Mouse (Mus musculus) hindbrain, embryonic 12.5 days (tissue): ENCODE measurements at regions not wholly inside any gene's neighbourhood (a gene's known extent, or its start where the extent isn't known, plus 50 kb on each side); places are given as distances from the start of the nearest gene placed in this dataset.

Experiments
- ATAC-seq: fragments of 200-750 bp; cut with Nextera tagmentation; 2 replicates; pipeline ENCODE4 v1.8.0; 2017; ENCODE audit warnings: moderate TSS enrichment; ENCODE audit not compliant: low FRiP score
- H3K27ac ChIP-seq: fragments of 300-500 bp; sonication (generic); 2 replicates; pipeline ENCODE4 v1.5.1; 2016; ENCODE audit warnings: mild to moderate bottlenecking
- H3K27me3 ChIP-seq: fragments of 300-500 bp; sonication (generic); 2 replicates; pipeline ENCODE4 v1.6.1; 2016; ENCODE audit warnings: mild to moderate bottlenecking
- H3K36me3 ChIP-seq: fragments of 300-500 bp; sonication (generic); 2 replicates; pipeline ENCODE4 v1.6.1; 2016; ENCODE audit warnings: mild to moderate bottlenecking
- H3K4me1 ChIP-seq: fragments of 300-500 bp; sonication (generic); 2 replicates; pipeline ENCODE4 v1.6.1; 2016
- H3K4me2 ChIP-seq: fragments of 300-500 bp; sonication (generic); replicated peaks from 2 replicates; pipeline ENCODE4 v1.6.1; 2016; ENCODE audit warnings: mild to moderate bottlenecking
- H3K4me3 ChIP-seq: fragments of 300-500 bp; sonication (generic); 2 replicates; pipeline ENCODE4 v1.5.1; 2016; ENCODE audit warnings: mild to moderate bottlenecking
- H3K9ac ChIP-seq: fragments of 300-500 bp; sonication (generic); 2 replicates; pipeline ENCODE4 v1.6.1; 2016; ENCODE audit warnings: mild to moderate bottlenecking, moderate library complexity
- H3K9me3 ChIP-seq: fragments of 300-500 bp; sonication (generic); replicated peaks from 2 replicates; pipeline ENCODE4 v1.6.1; 2016; ENCODE audit warnings: mild to moderate bottlenecking
- WGBS: fragments of 180-500 bp; shearing (Covaris S2); methylation state at CpG from one replicate; pipeline ENCODE4 v1.1.7; 2016; 5-methylcytosine and 5-hydroxymethylcytosine counted together

GRCm38 (mm10) chr10:120599551-120599950 is 123.3 kb upstream of the Hmga2 start:
- H3K27me3 ChIP-seq: no peaks in the 10 kb centered on the region
- H3K4me1 ChIP-seq: peaks cover 4% of the 10 kb centered on the region; the same call in 1 of the 2 replicates
- no peak overlapping the region for H3K4me2 ChIP-seq
- 91% methylated on average over 6 of the region's 6 CpGs for WGBS
- no peak for ATAC-seq
- no peak overlapping the region for H3K9ac ChIP-seq
- H3K9me3 ChIP-seq: no peaks in the 10 kb centered on the region
- H3K36me3 ChIP-seq: no peaks in the 10 kb centered on the region
- H3K4me3 ChIP-seq: no peak overlapping the region
- H3K27ac ChIP-seq: no peak overlapping the region

- no peak overlapping the region for H3K4me2 ChIP-seq
- 0 out of 2 replicates have a peak, but pooled peaks cover 4% of the 10 kb centered on the region for H3K9me3 ChIP-seq
- H3K4me3 ChIP-seq: no peak overlapping the region
- no peak overlapping the region for H3K9ac ChIP-seq
- WGBS: 66% methylated on average over 9 of the region's 9 CpGs
- peaks cover 2% of the 10 kb centered on the region; the same call in 1 of the 2 replicates for H3K4me1 ChIP-seq
- H3K36me3 ChIP-seq: no peaks in the 10 kb centered on the region
- no peaks in the 10 kb centered on the region for H3K27me3 ChIP-seq
- ATAC-seq: no peak
- H3K27ac ChIP-seq: no peak overlapping the region
These were observed 121.1 kb upstream of the Hmga2 start for GRCm38 (mm10) chr10:120597320-120597887.

GRCm38 (mm10) chr10:120595145-120595544 is 118.9 kb upstream of the Hmga2 start:
- H3K4me3 ChIP-seq: no peak overlapping the region
- no peak overlapping the region for H3K27ac ChIP-seq
- no peak overlapping the region for H3K9ac ChIP-seq
- no peak for ATAC-seq
- WGBS: 93% methylated on average over 3 of the region's 3 CpGs
- H3K36me3 ChIP-seq: no peaks in the 10 kb centered on the region
- no peaks in the 10 kb centered on the region for H3K27me3 ChIP-seq
- H3K9me3 ChIP-seq: 0 out of 2 replicates have a peak, but pooled peaks cover 4% of the 10 kb centered on the region
- peaks cover 2% of the 10 kb centered on the region; the same call in 1 of the 2 replicates for H3K4me1 ChIP-seq
- no peak overlapping the region for H3K4me2 ChIP-seq

GRCm38 (mm10) chr10:120593876-120594275 is 117.6 kb upstream of the Hmga2 start:
- H3K4me1 ChIP-seq: peaks cover 2% of the 10 kb centered on the region; the same call in 1 of the 2 replicates
- no peaks in the 10 kb centered on the region for H3K36me3 ChIP-seq
- H3K27ac ChIP-seq: no peak overlapping the region
- no peak overlapping the region for H3K4me2 ChIP-seq
- H3K9me3 ChIP-seq: 0 out of 2 replicates have a peak, but pooled peaks cover 4% of the 10 kb centered on the region
- no peak overlapping the region for H3K9ac ChIP-seq
- no peaks in the 10 kb centered on the region for H3K27me3 ChIP-seq
- no peak for ATAC-seq
- H3K4me3 ChIP-seq: no peak overlapping the region

- Histone ChIP-seq H3K4me1 (no peaks in the 10 kb centered on the region), H3K27ac (no peak overlapping the region), H3K4me2 (no peak overlapping the region), H3K9me3 (0 out of 2 replicates have a peak, but pooled peaks cover 4% of the 10 kb centered on the region), H3K27me3 (no peaks in the 10 kb centered on the region), H3K36me3 (no peaks in the 10 kb centered on the region), H3K4me3 (no peak overlapping the region), H3K9ac (no peak overlapping the region)
- 64% methylated on average over 2 of the region's 2 CpGs for WGBS
- ATAC-seq: no peak
These were observed 113.4 kb upstream of the Hmga2 start for GRCm38 (mm10) chr10:120589659-120590058.

- ATAC-seq: no peak
- Histone ChIP-seq H3K4me3 (no peak overlapping the region), H3K9ac (no peak overlapping the region), H3K27me3 (no peaks in the 10 kb centered on the region), H3K9me3 (no peaks in the 10 kb centered on the region), H3K36me3 (no peaks in the 10 kb centered on the region), H3K4me1 (no peaks in the 10 kb centered on the region), H3K27ac (no peak overlapping the region), H3K4me2 (no peak overlapping the region)
- 69% methylated on average over 8 of the region's 8 CpGs for WGBS
These were observed 111.8 kb upstream of the Hmga2 start for GRCm38 (mm10) chr10:120587854-120588633.

GRCm38 (mm10) chr10:120587179-120587578 is 110.9 kb upstream of the Hmga2 start:
- no peak overlapping the region for H3K4me2 ChIP-seq
- no peaks in the 10 kb centered on the region for H3K36me3 ChIP-seq
- 89% methylated on average over 3 of the region's 3 CpGs for WGBS
- H3K4me3 ChIP-seq: no peak overlapping the region
- no peaks in the 10 kb centered on the region for H3K4me1 ChIP-seq
- no peaks in the 10 kb centered on the region for H3K9me3 ChIP-seq
- H3K9ac ChIP-seq: no peak overlapping the region
- H3K27ac ChIP-seq: no peak overlapping the region
- ATAC-seq: no peak
- H3K27me3 ChIP-seq: no peaks in the 10 kb centered on the region

- Histone ChIP-seq H3K4me1 (no peaks in the 10 kb centered on the region), H3K9me3 (no peaks in the 10 kb centered on the region), H3K9ac (no peak overlapping the region), H3K27ac (no peak overlapping the region), H3K27me3 (no peaks in the 10 kb centered on the region), H3K36me3 (no peaks in the 10 kb centered on the region), H3K4me3 (no peak overlapping the region), H3K4me2 (no peak overlapping the region)
- no peak for ATAC-seq
- 71% methylated on average over 7 of the region's 7 CpGs for WGBS
These were observed 106.2 kb upstream of the Hmga2 start for GRCm38 (mm10) chr10:120582497-120582896.

GRCm38 (mm10) chr10:120581547-120581946 is 105.3 kb upstream of the Hmga2 start:
- H3K27me3 ChIP-seq: no peaks in the 10 kb centered on the region
- H3K27ac ChIP-seq: no peak overlapping the region
- WGBS: 82% methylated on average over 6 of the region's 6 CpGs
- no peaks in the 10 kb centered on the region for H3K4me1 ChIP-seq
- no peak for ATAC-seq
- H3K4me2 ChIP-seq: no peak overlapping the region
- no peak overlapping the region for H3K9ac ChIP-seq
- no peaks in the 10 kb centered on the region for H3K9me3 ChIP-seq
- H3K36me3 ChIP-seq: no peaks in the 10 kb centered on the region
- H3K4me3 ChIP-seq: no peak overlapping the region

GRCm38 (mm10) chr10:120576886-120577285 is 100.6 kb upstream of the Hmga2 start:
- no peaks in the 10 kb centered on the region for H3K36me3 ChIP-seq
- 55% methylated on average over 5 of the region's 5 CpGs for WGBS

GRCm38 (mm10) chr10:120576148-120576547 is 99.9 kb upstream of the Hmga2 start:
- 15% methylated on average over 4 of the region's 4 CpGs for WGBS
- no peaks in the 10 kb centered on the region for H3K36me3 ChIP-seq
- H3K27ac ChIP-seq: no peak overlapping the region
- H3K4me3 ChIP-seq: no peak overlapping the region
- H3K4me2 ChIP-seq: no peak overlapping the region
- ATAC-seq: no peak
- H3K4me1 ChIP-seq: peaks cover 6% of the 10 kb centered on the region
- H3K9me3 ChIP-seq: no peaks in the 10 kb centered on the region
- no peak overlapping the region for H3K9ac ChIP-seq
- no peaks in the 10 kb centered on the region for H3K27me3 ChIP-seq

More at GRCm38 (mm10) chr10:120576886-120577285, 100.6 kb upstream of the Hmga2 start:
- no peak for ATAC-seq
- Histone ChIP-seq H3K4me2 (no peak overlapping the region), H3K9me3 (no peaks in the 10 kb centered on the region), H3K4me1 (peaks cover 6% of the 10 kb centered on the region), H3K27ac (no peak overlapping the region), H3K9ac (no peak overlapping the region), H3K4me3 (no peak overlapping the region), H3K27me3 (no peaks in the 10 kb centered on the region)

GRCm38 (mm10) chr10:120571340-120571739 is 95.1 kb upstream of the Hmga2 start:
- no peaks in the 10 kb centered on the region for H3K27me3 ChIP-seq
- no peaks in the 10 kb centered on the region for H3K9me3 ChIP-seq
- no peak overlapping the region for H3K27ac ChIP-seq
- H3K4me2 ChIP-seq: no peak overlapping the region
- no peaks in the 10 kb centered on the region for H3K36me3 ChIP-seq
- peaks cover 6% of the 10 kb centered on the region for H3K4me1 ChIP-seq
- no peak for ATAC-seq
- H3K9ac ChIP-seq: no peak overlapping the region
- WGBS: 31% methylated on average over 6 of the region's 6 CpGs
- H3K4me3 ChIP-seq: no peak overlapping the region

- Histone ChIP-seq H3K27me3 (0 out of 2 replicates have a peak, but pooled peaks cover 8% of the 10 kb centered on the region), H3K4me3 (no peak overlapping the region), H3K4me1 (peaks cover 8% of the 10 kb centered on the region), H3K27ac (no peak overlapping the region), H3K9me3 (peaks cover under 1% of the 10 kb centered on the region; the same call in 1 of the 2 replicates), H3K36me3 (no peaks in the 10 kb centered on the region), H3K9ac (no peak overlapping the region), H3K4me2 (no peak overlapping the region)
- 95% methylated on average over 4 of the region's 4 CpGs for WGBS
- ATAC-seq: no peak
These were observed 89.7 kb upstream of the Hmga2 start for GRCm38 (mm10) chr10:120565992-120566391.
